Comparison of ENCODE assay signal across 28 mouse cellular contexts in the genomic region with DNA sequence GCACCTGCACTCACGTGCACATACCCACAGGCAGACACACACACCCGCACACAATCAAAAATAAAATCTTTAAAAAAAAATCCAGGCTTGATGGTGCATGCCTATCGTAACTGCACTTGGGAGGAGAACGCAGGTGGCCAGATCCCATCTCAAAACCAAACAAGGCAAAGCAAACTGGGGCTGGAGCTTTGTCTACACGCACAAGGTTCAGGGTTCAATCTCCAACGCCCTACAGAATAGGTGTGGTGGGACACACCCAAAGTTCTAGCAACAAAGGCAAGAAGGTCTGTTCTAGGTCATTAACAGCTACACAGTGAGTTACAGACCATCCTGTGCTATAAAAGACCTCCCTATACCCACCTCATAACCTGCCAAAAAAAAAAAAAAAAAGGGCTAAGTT. TPM values are rescaled to one million over a fixed set of nuclear protein-coding genes. Genes with fewer than 3 reads are reported as not detected.
DNase-seq lines count a peak whose midpoint lies in the region; ATAC-seq lines count a peak whose summit lies in the region.
"Had no signal": no experiment of that assay in that cellular context is flagged by ENCODE, and none has a peak within 500 bp of the region (broad histone marks: within the 10 kb centered on the region; RNA-seq: fewer than 3 reads in every experiment).

No protein-coding gene starts in this region.

- H3K9me3 ChIP-seq in stomach, embryonic 14.5 days (ENCODE audit: control insufficient read depth, low read depth, low read length) = no peaks in the 10 kb centered on the region
- 0 out of 2 replicates have a peak, but pooled peaks cover 4% of the 10 kb centered on the region for H3K9me3 ChIP-seq in forebrain, embryonic 16.5 days (ENCODE audit: control insufficient read depth, low read length)
- H3K9me3 ChIP-seq: embryonic facial prominence, embryonic 15.5 days; heart, embryonic 12.5 days; hindbrain, embryonic 10.5 days had no signal

- ATAC-seq in stomach, embryonic 14.5 days (ENCODE audit: insufficient number of reproducible peaks, insufficient read depth, low FRiP score, low read depth) = peak; percentile 80
- no peak for ATAC-seq in forebrain, embryonic 16.5 days
- ATAC-seq: forebrain, embryonic 14.5 days; hindbrain, embryonic 16.5 days had no signal

- no peak overlapping the region for H3K4me3 ChIP-seq in stomach, embryonic 14.5 days (ENCODE audit: low read depth, low read length)
- no peak overlapping the region for H3K4me3 ChIP-seq in forebrain, embryonic 16.5 days (replicated peaks; ENCODE audit: low read length)
- H3K4me3 ChIP-seq: embryonic facial prominence, embryonic 15.5 days; heart, embryonic 12.5 days; hindbrain, embryonic 10.5 days; megakaryocyte, embryonic 14.5 days had no signal

- no peaks in the 10 kb centered on the region for H3K36me3 ChIP-seq in stomach, embryonic 14.5 days (ENCODE audit: control insufficient read depth, insufficient read depth, low read length)
- peaks cover 3% of the 10 kb centered on the region; the same call in 1 of the 2 replicates for H3K36me3 ChIP-seq in forebrain, embryonic 16.5 days (ENCODE audit: control insufficient read depth, insufficient read depth)
- H3K36me3 ChIP-seq: embryonic facial prominence, embryonic 15.5 days had no signal

- no peaks in the 10 kb centered on the region for H3K27me3 ChIP-seq in stomach, embryonic 14.5 days (ENCODE audit: control insufficient read depth, insufficient read depth, low read length)
- no peaks in the 10 kb centered on the region for H3K27me3 ChIP-seq in forebrain, embryonic 16.5 days (replicated peaks; ENCODE audit: control insufficient read depth, insufficient read depth, low read length)
- H3K27me3 ChIP-seq: embryonic facial prominence, embryonic 15.5 days; heart, embryonic 12.5 days had no signal

- peak; percentile 54 for DNase-seq in urinary bladder, postnatal 36 days (ENCODE audit: low spot score in 2 of 2)
- no peak for DNase-seq in urinary bladder, postnatal 4 days (ENCODE audit: low spot score in 2 of 2)
- DNase-seq in ZHBTc4 (ENCODE audit: low read depth, low spot score) = peak; percentile 64
- DNase-seq in adrenal gland, postnatal 36 days = no peak
- DNase-seq in ovary, postnatal 36 days (ENCODE audit: low spot score) = no peak
- DNase-seq: adrenal gland, adult 8-10 months; B cell, adult 2 months; cerebellum, adult 2 months; gastrocnemius, postnatal 25 days; heart, adult 18-20 months; heart, postnatal 10 days; kidney, adult 18-20 months; kidney, postnatal 36 days; lung, embryonic 14.5 days; midbrain, embryonic 14.5 days; right cerebral cortex, postnatal 14 days; spleen, adult 18-20 months; thymus, adult 2 months; thymus, postnatal 4 days had no signal

- peaks cover 9% of the 10 kb centered on the region; the same call in 1 of the 2 replicates for H3K4me1 ChIP-seq in stomach, embryonic 14.5 days (ENCODE audit: control insufficient read depth, insufficient read depth, low read length)
- H3K4me1 ChIP-seq in forebrain, embryonic 16.5 days (replicated peaks; ENCODE audit: control insufficient read depth, insufficient read depth, low read length) = peaks cover 24% of the 10 kb centered on the region

- H3K9ac ChIP-seq in stomach, embryonic 14.5 days (replicated peaks; ENCODE audit: low read depth, low read length) = no peak overlapping the region
- no peak overlapping the region for H3K9ac ChIP-seq in forebrain, embryonic 16.5 days (replicated peaks; ENCODE audit: low read depth, low read length)
- H3K9ac ChIP-seq: embryonic facial prominence, embryonic 15.5 days; heart, embryonic 12.5 days; liver, embryonic 14.5 days; lung, embryonic 14.5 days had no signal

- WGBS in stomach, embryonic 14.5 days = 79% methylated on average over 6 of the region's 6 CpGs
- WGBS in forebrain, embryonic 16.5 days = 84% methylated on average over 6 of the region's 6 CpGs

- H3K4me2 ChIP-seq in stomach, embryonic 14.5 days (replicated peaks; ENCODE audit: low read depth, low read length) = no peak overlapping the region
- H3K4me2 ChIP-seq in forebrain, embryonic 16.5 days (ENCODE audit: low read length) = no peak overlapping the region
- H3K4me2 ChIP-seq: embryonic facial prominence, embryonic 15.5 days; heart, embryonic 12.5 days; lung, embryonic 14.5 days had no signal

- peak overlapping the region; percentile 52 for H3K27ac ChIP-seq in stomach, embryonic 14.5 days (ENCODE audit: low read length)
- no peak overlapping the region for H3K27ac ChIP-seq in forebrain, embryonic 16.5 days (ENCODE audit: low read length)
- H3K27ac ChIP-seq: embryonic facial prominence, embryonic 15.5 days; hindbrain, embryonic 10.5 days; liver, embryonic 14.5 days had no signal

RNA-seq across cellular contexts. Expression of gene Scamp5, which starts 5.0 kb away (rescaled TPM):
- polyA plus RNA-seq in stomach, embryonic 14.5 days (2014; fragmentation: Nextera tagmentation; extraction: Ambion mirVana) = 17.9 and 20.0 TPM in 2 replicates
- total RNA-seq in adrenal gland, postnatal 36 days (2021) = 10 to 100 TPM in 1 of 2 experiments, 1 to 10 TPM in 1; 8.4 to 12.3 TPM
- polyA plus RNA-seq in forebrain, embryonic 16.5 days (2015; fragmentation: Nextera tagmentation; extraction: Ambion mirVana) = 116 and 135 TPM in 2 replicates

RNA-seq across cellular contexts. Expression of gene Ppcdc, which starts 22.9 kb away (rescaled TPM):
- 30.1 and 32.7 TPM in 2 replicates for polyA plus RNA-seq in stomach, embryonic 14.5 days (2014; fragmentation: Nextera tagmentation; extraction: Ambion mirVana)
- 10 to 100 TPM; 14.0 to 19.4 TPM for total RNA-seq in adrenal gland, postnatal 36 days (2021)
- polyA plus RNA-seq in forebrain, embryonic 16.5 days (2015; fragmentation: Nextera tagmentation; extraction: Ambion mirVana) = 24.0 and 26.9 TPM in 2 replicates

RNA-seq across cellular contexts. Expression of gene Rpp25, which starts 41.0 kb away (rescaled TPM):
- polyA plus RNA-seq in stomach, embryonic 14.5 days (2014; fragmentation: Nextera tagmentation; extraction: Ambion mirVana) = 3.8 and 4.8 TPM in 2 replicates
- total RNA-seq in adrenal gland, postnatal 36 days (2021) = 1 to 10 TPM; 1.4 to 4.0 TPM
- 23.4 and 24.4 TPM in 2 replicates for polyA plus RNA-seq in forebrain, embryonic 16.5 days (2015; fragmentation: Nextera tagmentation; extraction: Ambion mirVana)
- total RNA-seq: gastrocnemius, postnatal 25 days had no signal

RNA-seq across cellular contexts. Expression of gene Cox5a, which starts 58.2 kb away (rescaled TPM):
- polyA plus RNA-seq in stomach, embryonic 14.5 days (2014; fragmentation: Nextera tagmentation; extraction: Ambion mirVana) = 525 and 538 TPM in 2 replicates
- total RNA-seq in adrenal gland, postnatal 36 days (2021) = 100 to 1,000 TPM; 547 to 578 TPM
- polyA plus RNA-seq in forebrain, embryonic 16.5 days (2015; fragmentation: Nextera tagmentation; extraction: Ambion mirVana) = 720 and 756 TPM in 2 replicates

Comparison
In these comparisons a context has a peak if more than half of its experiments do, and no peak if none do; other contexts are left out.
1. DNase-seq: peak in urinary bladder, postnatal 36 days (2 of 2) and ZHBTc4 (single experiment); none in urinary bladder, postnatal 4 days (0 of 2), adrenal gland, postnatal 36 days (0 of 2) and ovary, postnatal 36 days (single experiment).